Mouse (Mus musculus): ENCODE measurements at regions not wholly inside any gene's neighbourhood (a gene's known extent, or its start where the extent isn't known, plus 50 kb on each side); places are given as distances from the start of the nearest gene placed in this dataset.
"Not testable (repeated sequence)": the region's sequence is repeated elsewhere in the genome, so short reads cannot be mapped to it uniquely, and the experiment has no call there.

DNA sequence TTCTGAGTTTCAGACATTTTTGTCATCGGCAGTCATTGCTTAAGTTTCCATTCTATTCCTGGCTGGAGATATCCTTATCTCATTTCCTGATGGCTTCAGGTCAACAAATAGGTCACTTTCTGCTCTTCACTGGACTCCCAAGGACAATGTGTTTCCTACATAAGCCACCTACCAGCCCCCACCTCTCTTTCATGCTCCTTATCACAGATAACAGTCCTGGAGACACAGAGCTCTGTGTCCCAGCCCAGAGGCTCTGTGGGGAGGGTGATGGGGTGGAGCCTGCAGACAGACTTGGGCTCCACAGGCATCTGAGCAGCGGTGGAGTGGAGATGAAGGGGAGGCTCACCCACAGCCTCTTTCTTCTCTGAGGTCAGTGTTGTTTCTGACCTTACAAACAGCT lies 148.8 kb upstream of the Gadl1 start:
- no peak for DNase-seq (ENCODE audit: low spot score in 2 of 2)

DNA sequence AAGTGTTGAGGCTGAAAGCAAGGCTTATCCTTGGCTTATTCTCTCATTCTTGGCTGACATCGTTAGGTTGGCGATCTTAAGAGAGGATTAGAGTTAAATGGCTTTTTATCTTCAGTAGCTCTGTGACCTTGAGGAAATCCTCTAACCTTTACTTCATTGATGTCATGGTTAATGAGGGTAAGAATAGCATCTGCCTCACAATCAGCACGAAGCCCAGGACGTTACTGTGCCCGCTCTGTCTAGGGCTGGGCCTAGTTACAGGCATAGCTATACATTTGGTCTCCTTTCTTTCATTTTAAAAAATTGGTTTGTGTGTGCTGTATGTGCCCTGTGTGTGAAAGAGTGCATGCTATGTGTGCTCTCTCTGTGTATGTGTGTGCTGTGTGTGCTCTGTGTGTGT lies 145.1 kb upstream of the Gadl1 start:
- no peak for DNase-seq (ENCODE audit: low spot score in 2 of 2)

DNA sequence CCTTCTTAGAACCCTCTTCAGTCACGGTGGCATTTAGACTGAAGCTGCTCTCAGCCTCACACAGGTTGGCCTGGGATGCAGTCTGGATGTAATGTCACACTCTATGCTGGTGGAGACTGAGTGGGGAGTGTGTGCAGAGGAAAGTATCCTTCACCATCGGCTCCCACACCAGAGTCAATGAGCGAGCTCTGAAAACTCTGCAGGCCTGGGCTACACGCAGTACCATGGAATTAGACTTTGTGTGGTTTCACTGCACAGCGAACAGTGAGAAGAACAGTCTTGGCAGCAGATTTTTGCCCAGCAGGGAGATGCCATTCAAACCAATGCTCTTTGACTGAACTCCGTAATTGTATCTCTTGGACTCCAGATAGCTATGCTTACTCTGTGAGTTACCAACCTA lies 142.8 kb upstream of the Gadl1 start:
- no peak for DNase-seq (ENCODE audit: low spot score in 2 of 2)

DNA sequence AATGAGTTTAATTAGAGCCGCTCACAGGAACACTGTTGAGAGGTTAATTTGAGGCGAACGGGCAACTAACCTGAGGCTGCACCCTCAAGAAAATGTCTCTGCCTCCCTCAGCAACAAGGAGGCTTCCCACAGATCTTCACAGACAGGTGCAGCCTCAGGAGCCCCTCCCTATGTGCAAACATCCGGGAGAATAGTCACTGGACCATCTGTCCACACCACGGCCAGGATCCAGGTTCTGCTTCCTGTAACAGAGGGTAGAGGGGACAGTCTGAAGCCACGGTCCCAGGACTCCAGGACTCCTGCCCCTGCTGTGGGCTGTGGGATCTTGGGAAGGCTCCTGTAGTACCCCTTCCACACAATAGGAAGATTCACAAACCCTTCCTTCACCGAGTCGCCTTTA lies 134.1 kb upstream of the Gadl1 start:
- DNase-seq (ENCODE audit: low spot score in 2 of 2), result no peak

DNA sequence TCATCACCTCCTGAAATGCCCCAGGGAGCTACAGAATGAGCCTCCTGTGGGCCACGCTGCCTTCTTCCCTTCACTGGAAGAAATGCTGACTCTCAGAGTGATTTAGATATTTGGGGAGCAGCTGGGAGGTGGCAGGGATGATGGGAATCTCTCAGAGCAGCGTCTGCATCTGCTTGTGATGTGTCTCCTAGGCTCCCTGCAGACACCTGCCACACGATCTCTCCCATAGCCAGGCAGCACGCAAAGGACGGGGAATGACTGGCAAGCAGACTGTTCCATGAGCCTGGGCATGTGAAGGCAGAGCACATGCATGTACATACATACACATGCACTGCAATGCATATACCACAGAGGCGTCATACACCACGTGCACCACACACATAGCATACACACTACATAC lies 133.4 kb upstream of the Gadl1 start:
- no peak for DNase-seq (ENCODE audit: low spot score in 2 of 2)

DNA sequence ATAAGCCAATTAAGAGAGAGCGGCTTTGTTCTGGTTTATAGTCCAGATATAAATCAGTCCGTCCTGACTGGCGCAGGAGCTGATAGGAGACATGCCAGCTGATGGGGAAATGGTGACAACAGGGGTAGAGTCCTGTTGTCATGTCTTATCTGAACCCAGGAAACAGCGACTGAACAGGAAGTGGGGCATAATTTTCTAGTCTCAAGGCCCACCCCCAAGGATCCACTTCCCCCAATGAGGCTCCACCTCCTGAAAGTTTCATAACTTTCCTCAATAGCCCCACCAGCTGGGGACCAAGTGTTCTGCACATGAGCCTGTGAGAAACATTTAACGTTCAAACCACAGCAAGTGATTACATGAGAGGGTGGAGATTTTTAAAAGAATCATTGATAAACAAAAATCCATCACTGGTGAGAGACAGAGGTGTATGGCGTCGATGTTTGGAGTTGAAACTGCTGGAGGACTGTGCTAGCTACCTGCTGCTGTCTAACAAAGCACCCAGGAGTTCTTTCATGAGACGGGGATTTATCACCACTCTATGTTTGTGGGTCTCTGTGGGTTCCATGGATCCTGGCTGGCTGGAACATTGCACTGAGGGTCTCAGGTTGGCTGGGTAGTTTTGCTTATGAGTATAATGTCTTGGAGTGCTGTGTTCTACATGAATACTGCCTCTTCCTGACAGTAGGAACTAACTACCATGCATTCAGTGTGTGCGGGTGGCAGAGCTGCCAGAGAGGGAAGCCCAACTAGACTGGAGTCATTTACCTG lies 132.0 kb upstream of the Gadl1 start:
- DNase-seq (ENCODE audit: low spot score in 2 of 2), result no peak

DNA sequence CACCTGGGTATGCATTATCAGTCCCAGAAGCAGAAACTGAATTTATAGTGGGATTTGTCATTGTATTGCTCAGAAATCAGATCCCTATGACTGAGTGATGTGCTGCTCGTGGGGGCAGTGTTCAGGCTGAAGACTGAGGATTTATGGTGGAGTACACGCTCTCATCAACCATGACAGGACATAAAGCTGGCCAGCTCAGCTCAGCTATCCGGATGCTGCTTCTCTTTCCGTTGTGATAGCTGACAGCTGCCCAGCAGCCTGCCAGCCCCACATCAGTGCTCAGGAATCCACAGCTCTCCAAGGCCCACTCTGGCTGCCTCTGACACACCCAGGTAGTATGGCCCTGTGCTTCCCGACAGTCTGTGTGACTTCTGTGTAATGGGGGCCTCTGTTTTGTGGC lies 130.4 kb upstream of the Gadl1 start:
- DNase-seq (ENCODE audit: low spot score in 2 of 2), result no peak

DNA sequence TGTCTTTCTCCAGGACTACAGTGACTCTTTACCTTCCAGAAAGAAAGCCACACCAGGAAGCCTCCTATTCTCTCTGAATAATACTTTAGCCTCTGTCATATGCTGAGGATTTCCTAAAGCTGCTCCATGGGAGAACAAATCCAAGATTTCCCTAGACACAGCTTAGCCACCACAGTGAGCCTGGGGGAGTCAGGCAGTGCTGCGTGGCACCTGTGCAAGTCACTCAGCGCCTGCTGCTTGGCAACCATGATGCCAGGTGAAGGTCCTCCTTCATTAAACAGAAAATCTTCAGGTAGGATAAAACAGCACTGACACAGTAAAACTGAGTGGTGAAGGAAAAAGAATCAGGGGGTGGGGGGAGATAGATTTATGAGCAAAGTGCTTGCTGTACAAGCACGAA lies 109.9 kb upstream of the Gadl1 start:
- no peak for DNase-seq (ENCODE audit: low spot score in 2 of 2)

DNA sequence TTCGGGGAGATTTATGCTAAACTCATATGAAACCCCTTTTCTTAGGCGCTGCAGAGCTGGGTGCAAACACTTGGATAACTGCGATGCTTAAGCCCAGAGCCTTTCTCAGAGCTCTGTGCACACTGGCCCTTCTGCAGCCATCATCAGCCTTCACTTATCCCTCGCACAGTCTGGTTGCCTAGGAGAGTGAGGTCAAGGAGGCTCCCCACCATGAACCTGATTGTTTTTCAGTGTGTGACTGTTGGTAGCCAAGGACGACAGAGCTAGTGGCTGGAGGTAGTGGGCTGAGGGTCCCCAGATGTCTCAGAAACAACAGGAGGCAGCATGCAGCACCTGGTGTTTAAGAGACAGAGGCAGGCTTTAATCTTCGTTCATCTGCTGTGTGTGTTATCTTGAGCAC lies 108.6 kb upstream of the Gadl1 start:
- no peak for DNase-seq (ENCODE audit: low spot score in 2 of 2)

DNA sequence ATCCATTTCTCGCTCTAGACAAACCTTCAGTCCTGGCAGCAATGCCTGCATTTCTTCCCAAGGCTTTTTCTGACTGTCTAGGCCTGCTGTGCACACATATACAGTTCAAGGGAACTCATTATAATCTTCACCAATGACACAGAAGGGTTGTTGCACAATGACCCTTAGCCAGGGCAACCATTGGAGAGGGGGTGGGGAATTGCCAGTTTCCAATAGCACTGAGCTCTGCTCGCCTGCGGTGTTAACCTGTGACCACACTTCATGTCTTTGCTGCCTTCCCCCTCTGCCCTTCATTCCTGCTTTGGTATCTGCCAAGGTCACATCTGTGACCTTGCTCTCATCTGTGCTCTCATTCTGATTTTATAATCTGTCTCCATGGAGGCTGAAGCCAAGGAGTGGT lies 106.2 kb upstream of the Gadl1 start:
- no peak for DNase-seq (ENCODE audit: low spot score in 2 of 2)

DNA sequence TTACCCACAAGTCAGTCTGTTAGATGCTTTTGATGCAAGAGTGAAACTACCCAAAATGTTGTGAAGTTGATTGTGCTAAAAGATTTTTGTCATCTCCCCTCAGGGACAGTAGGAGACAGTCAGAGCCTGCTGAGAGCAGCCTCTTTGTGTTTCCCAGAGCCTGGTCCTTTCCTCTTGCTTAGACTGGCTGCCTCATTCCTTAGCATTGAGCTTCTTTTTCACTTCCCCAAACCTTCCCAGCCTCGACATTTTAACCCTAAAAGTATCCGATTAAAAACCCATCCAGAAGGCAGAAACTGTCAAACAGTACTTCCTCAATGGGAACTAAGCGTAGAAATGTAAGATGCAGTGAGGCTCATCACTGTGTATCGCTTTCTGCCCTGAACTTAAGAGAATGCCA lies 104.0 kb upstream of the Gadl1 start:
- DNase-seq (ENCODE audit: low spot score in 2 of 2), result no peak

DNA sequence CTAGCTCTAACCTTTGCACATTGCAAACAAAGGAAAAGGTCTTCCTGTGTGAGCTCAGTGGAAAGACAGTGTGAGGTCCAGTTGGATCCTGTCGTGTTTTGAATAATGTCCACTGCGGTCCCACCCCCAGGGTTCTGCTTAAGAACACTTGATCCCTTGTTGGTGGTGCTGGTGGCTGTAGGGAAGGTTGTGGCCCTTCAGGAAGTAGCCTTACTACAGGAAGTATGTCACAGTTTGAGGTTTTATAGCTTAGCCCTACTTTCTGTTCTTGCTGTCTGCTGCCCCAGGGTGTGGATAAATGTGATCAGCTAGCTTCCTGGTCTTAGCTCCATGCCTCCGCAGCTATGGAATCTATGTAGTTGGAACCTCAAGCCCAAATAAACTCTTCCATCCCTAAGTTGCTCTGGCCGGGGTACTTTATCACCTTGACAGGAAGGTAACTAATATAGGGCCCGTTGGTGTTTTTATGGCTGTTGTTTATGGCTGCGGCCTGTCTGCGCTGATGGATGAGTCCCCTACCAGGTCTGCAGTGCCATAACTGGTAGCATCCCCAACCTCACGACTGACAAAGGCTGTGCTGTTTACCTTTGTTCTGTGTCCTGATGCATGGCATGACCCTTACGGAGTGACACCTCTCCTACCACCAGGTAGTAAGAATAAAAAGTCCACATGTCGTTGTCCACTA lies 103.1 kb upstream of the Gadl1 start:
- no peak for DNase-seq (ENCODE audit: low spot score in 2 of 2)

DNA sequence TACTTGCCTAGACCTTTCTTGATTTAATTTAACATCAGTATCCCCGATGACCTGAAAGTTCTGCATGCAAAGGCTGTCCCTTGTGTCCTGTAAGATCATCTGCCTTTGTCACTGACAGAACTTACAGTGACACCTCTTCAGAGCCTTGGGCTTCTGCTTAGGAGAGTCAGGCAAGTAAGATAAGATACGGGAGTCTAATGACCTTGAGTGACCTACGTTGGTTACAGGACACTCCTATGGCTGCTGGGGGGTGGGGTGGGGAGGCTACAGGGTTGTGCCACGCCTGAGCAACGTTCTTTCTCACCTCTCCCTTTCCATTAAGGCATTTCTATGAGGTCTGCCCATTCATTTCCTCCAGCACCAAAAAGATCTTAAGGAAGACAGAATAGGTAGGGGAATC lies 69.1 kb upstream of the Gadl1 start:
- no peak for DNase-seq (ENCODE audit: low spot score in 2 of 2)

DNA sequence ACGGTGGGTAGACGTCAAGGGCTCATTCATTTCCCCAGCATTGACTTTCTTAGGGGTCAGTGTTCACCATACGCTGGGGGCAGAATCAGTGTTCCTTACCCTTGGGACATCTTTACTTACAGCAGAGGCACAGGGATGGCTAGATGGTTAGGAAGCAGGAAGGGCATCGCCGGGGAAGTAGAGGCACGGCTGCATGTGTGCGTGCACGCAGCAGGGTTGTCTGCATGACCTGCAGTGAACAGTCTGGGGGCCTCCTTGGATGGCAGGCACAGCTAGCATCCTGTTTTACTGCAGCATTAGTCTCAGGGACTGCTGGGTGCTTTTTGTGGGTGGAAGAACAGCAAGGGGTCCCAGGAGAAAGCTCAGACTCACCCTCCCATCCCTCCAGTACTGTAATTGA lies 68.5 kb upstream of the Gadl1 start:
- no peak for DNase-seq (ENCODE audit: low spot score in 2 of 2)

DNA sequence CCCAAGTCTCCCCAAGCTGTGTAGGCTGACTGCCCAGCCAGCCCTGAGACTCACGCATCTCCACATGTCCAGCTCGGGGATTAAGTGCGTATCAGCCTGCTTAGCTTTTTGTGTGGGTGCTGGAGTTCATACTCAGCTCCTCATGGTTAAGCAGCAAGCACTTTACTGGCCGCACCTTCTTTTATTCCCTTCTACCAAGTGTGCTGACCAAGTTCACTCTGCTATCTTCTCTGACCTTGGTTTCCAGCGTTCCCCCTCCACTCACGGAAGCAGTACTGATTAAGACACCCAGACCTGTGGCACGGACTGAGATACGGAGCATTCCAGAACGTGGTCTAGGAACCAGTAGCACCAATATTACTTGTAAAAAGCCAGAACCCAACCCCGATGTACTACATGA lies 67.6 kb upstream of the Gadl1 start:
- no peak for DNase-seq (ENCODE audit: low spot score in 2 of 2)

DNA sequence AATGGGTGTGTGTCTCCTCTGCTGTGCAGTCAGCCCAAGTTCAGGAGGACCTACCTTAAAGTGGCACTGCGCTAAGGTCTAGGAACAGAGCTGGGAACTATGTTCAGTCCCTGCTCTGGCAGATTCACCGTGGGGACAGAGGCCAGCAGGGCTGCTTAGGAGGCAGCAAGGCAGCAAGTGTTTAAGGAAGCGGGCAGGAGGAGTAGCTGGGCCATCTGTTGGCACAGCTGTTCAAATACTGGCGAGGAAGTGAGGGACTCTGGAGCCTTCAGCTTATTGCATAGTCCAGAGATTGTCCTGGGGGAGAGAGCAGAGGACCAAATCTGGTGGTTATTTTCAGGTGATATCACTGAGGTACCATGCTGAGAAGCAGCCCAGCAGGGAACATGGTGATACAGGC lies 64.9 kb upstream of the Gadl1 start:
- DNase-seq (ENCODE audit: low spot score in 2 of 2), result no peak

DNA sequence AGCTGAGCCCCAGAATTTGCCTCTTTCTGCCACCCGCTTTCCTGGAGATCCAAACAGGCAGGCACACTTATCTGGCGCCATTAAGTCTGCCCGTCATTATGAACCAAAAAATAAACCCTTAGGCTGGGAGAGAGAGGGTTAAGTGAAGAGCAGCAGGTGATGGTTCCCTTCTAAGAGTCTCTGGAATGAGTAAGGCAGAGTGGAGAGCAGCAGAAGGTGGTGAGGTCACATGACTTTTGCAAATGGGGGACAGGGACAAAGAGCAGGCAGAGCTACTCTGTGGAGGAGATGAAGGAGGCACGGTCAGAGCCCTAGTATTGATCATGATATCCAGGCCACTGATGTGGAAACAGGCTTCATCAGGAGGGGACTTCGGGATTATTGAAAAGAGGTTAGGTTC lies 64.2 kb upstream of the Gadl1 start:
- no peak for DNase-seq (ENCODE audit: low spot score in 2 of 2)

DNA sequence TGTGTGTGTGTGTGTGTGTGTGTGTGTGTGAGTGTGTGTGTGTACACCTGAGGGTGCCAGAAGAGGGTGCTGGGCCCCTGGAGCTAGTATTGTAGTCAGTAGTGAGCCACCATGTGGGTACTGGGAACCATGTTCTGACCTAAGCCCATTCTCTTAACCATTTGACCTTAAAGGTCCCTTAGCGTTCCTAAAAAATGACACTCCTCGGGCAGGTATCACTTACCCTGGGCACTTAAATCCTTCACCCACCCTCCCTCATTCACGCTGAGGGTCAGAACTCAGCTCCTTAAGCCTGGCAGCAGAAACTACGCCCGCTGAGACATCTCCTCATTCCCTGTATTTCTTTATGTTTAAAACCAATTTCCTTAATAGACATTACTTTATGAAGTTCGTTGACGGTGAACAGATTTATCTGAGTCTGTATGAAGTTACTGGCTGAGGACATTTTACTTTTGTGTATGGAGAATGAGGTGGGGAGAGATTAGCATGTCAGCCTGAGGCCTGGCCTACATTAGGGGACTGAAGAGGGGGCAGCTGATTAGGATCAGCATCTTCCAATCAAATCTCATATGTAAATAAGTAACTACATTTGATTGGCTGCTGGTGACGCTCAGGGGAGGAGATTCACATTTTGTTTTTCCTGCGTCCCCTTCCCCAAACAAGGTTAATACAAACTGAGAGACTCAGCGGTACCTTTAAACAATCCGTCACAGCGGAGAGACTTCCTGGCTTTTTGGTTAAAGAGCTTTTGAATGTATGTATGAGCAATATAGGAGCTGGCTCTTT lies 61.8 kb upstream of the Gadl1 start:
- no peak for DNase-seq (ENCODE audit: low spot score in 2 of 2)

DNA sequence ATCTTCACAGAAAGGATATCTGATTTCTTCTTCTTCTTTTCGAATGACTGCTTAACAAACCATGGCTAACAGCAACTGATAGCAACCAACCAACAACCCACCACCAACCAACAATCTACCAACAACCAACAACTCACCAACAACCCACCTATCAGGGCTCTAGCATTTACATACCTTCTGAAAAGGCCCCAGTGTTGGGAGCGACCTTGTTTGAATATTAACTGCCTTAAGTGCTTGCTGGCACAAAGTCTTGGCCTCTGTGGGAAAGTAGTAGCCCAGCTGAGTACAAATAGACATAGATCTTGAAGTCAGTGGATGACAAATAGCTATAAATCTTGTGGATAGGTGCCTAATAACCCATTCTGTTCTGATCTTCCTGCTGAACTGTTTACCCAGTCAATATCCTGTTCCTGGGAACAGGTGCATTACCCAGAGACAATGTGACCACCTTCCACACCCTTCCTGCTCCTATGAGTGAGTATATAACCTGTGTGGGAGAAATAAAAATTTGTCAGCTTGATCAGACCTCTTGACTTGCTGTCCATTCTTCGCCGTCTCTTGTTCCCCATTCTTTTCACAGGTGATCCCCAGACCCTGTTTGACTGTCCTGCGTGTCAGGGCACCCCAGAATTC lies 55.9 kb upstream of the Gadl1 start:
- DNase-seq (ENCODE audit: low spot score in 2 of 2), result not testable (repeated sequence)

DNA sequence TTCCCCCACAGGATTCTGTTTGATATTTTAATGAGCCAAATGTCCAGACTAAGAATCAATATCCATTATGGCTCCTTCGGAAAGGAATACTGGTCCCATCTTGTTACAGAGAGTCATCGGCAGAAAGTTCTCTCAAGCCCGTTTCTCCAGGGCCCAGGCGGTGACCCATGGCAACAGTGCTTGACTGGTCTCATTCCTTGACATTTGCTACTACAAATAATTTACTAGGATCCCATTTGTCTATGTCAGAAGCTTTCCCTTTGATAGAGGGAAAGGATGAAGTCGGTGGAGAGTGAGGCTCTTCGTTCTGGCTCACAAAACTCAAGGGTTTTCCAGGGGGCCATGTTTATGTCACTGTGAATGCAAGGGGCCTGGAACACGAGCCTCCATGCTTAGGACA lies 52.0 kb upstream of the Gadl1 start:
- no peak for DNase-seq (ENCODE audit: low spot score in 2 of 2)

DNA sequence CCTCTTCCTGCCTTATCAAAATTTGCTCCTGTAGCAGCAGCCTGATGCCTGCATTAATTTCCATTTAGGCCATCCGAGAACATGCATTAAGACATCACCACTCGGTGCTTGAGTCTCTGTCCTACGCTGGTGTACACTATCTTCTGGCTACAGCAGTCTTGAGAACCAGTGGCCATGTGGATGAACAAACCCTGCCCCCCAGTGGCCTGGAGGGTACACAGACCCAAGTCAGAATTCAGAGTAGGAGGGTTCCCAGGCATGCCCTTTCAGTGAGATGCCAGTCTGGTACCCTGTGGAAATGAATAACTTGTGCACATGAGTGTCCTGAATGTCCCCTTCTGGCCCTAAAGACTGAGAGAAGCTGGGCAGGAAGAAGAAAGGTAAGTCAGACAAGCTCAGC lies 50.4 kb upstream of the Gadl1 start:
- no peak for DNase-seq (ENCODE audit: low spot score in 2 of 2)
